Mouse (Mus musculus) left cerebral cortex, adult 9 months (tissue): Measurements from ENCODE around the gene Pank3.
"Not testable (repeated sequence)": the region's sequence is repeated elsewhere in the genome, so short reads cannot be mapped to it uniquely, and the experiment has no call there.

Experiments
- DNase-seq, 2 experiments: peaks; one replicate each; pipeline ENCODE4 v3.0.0; 2022; ENCODE audit warnings: low spot score in 2 of 2

Pank3 gene

DNA sequence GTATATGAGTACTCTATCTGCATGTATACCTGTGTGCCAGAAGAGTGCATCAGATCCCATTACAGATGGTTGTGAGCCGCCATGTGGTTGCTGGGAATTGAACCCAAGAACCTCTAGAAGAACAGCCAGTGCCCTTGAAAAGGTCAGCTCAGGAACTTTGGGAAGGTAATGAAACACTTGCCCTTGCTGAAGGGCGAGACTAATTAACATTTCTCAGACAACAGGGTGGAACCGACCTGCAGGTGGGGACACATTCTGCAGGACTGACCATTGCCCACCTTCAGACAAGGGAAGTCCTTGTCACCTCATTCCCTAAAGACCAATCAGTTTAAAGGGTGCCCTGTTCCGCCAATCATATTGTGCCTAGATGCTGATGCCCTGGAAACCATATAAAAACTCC is 71.5 kb downstream of the Pank3 start:
- DNase-seq = not testable (repeated sequence)
